Mouse (Mus musculus) ES-E14 (cell line): ENCODE data around the gene Fmnl3. TPM values are rescaled to one million over a fixed set of nuclear protein-coding genes. Genes with fewer than 3 reads are reported as not detected.
A peak's percentile ranks its signal among the peaks of the same experiment; 100 is the strongest.

Experiments used
- DNase-seq: peaks from one replicate; pipeline ENCODE4 v3.0.0-alpha.2; 2013; ENCODE audit warnings: low read depth, low spot score
- H3K27ac ChIP-seq: 2 replicates; pipeline ENCODE4 v1.5.1; 2012; ENCODE audit warnings: low read depth, mild to moderate bottlenecking, low read length, moderate library complexity, mixed read lengths; ENCODE audit not compliant: poor library complexity, insufficient read depth, severe bottlenecking
- H3K36me3 ChIP-seq: 2 replicates; pipeline ENCODE4 v1.6.1; 2012; ENCODE audit warnings: mild to moderate bottlenecking, low read length, moderate library complexity, mixed read lengths; ENCODE audit not compliant: control insufficient read depth, poor library complexity, insufficient read depth, severe bottlenecking
- H3K4me1 ChIP-seq, 2 experiments: fragments of 150-350 bp in 1 of 2; sonication (generic) in 1 of 2; 2 replicates each; pipeline ENCODE4 v1.6.1; 2012; ENCODE audit warnings: low read length in 2 of 2, mild to moderate bottlenecking in 1 of 2, mixed read lengths in 1 of 2; ENCODE audit not compliant: control insufficient read depth in 2 of 2, insufficient read depth in 2 of 2, poor library complexity in 1 of 2
- H3K4me3 ChIP-seq, 2 experiments: fragments of 150-350 bp in 1 of 2; sonication (generic) in 1 of 2; 2 replicates each; pipeline ENCODE4 v1.5.1; 2012; ENCODE audit warnings: low read length in 2 of 2, low read depth in 1 of 2, mild to moderate bottlenecking in 1 of 2, mixed read lengths in 1 of 2; ENCODE audit not compliant: insufficient read depth in 1 of 2, poor library complexity in 1 of 2, severe bottlenecking in 1 of 2
- H3K9ac ChIP-seq: 2 replicates; pipeline ENCODE4 v1.6.1; 2012; ENCODE audit warnings: low read depth, mild to moderate bottlenecking, low read length, mixed read lengths; ENCODE audit not compliant: poor library complexity, insufficient read depth, severe bottlenecking
- H3K9me3 ChIP-seq: fragments of 150-350 bp; sonication (generic); 2 replicates; pipeline ENCODE4 v1.6.1; 2012; ENCODE audit warnings: low read depth, mild to moderate bottlenecking, low read length; ENCODE audit not compliant: control insufficient read depth, insufficient read depth
- CHD2 ChIP-seq: IDR thresholded peaks from 2 replicates; pipeline ENCODE4 v1.6.1; 2014; ENCODE audit warnings: mild to moderate bottlenecking, low read depth, low read length, inconsistent platforms
- HCFC1 ChIP-seq: IDR thresholded peaks from 2 replicates; pipeline ENCODE4 v1.6.1; 2012; ENCODE audit warnings: low read length, inconsistent platforms, borderline replicate concordance; ENCODE audit not compliant: insufficient read depth
- MAFK ChIP-seq: IDR thresholded peaks from 2 replicates; pipeline ENCODE4 v1.6.1; 2014; ENCODE audit warnings: mild to moderate bottlenecking, low read depth, low read length, inconsistent platforms; ENCODE audit not compliant: insufficient read depth
- ZC3H11A ChIP-seq: IDR thresholded peaks from 2 replicates; pipeline ENCODE4 v1.6.1; 2012; ENCODE audit warnings: low read depth, mild to moderate bottlenecking, inconsistent platforms, low read length, borderline replicate concordance
- ZNF384 ChIP-seq: IDR thresholded peaks from 2 replicates; pipeline ENCODE4 v1.6.1; 2012; ENCODE audit warnings: low read depth, low read length, inconsistent platforms
- in situ Hi-C, 2 experiments: fragments of 600-800 bp; cut with MboI; formaldehyde crosslinking; loops; one replicate each; pipeline ENCODE4 v1.15.1; 2025; ENCODE audit warnings: low sequenced_read_pairs in 2 of 2, inconsistent platforms in 1 of 2; ENCODE audit not compliant: unreplicated experiment in 2 of 2
- total RNA-seq: library from RNA; depleted of rRNA; stranded (reverse); fragments of 300-350 nt; gene quantifications from 2 replicates; pipeline ENCODE4 v1.2.3, GENCODE M21; 2012

Fmnl3 gene
- total RNA-seq, 1 experiment, result 16.8 TPM

- H3K9me3 ChIP-seq, result no peaks in the 10 kb centered on the region
- peaks cover 0 to 3% of the 10 kb centered on the region in 2 experiments; a peak in 2 of 4 replicates for H3K4me1 ChIP-seq
- peak within 1 kb of the TSS; percentile 85 for H3K9ac ChIP-seq
- peak within 1 kb of the TSS; percentile 97 to 98 for H3K4me3 ChIP-seq
- peak within 1 kb of the TSS; percentile 96 for H3K27ac ChIP-seq
- H3K36me3 ChIP-seq, result no peaks in the 10 kb centered on the region
- peak; percentile 42; the same call in 1 of the 2 replicates for TF ChIP-seq CHD2
- TF ChIP-seq MAFK, result no peak
- TF ChIP-seq ZC3H11A, result no peak
- TF ChIP-seq ZNF384, result no peak
- TF ChIP-seq HCFC1, result peak; percentile 60; the same call in 1 of the 2 replicates
- peak; percentile 63 for DNase-seq
- in situ Hi-C loops, result no loop called here
These were observed 75.4 kb downstream of the Fmnl3 start, which contains the start of gene Prpf40b for GRCm38 (mm10) chr15:99294813-99295374. Gene Prpf40b (plus strand): TSS chr15:99295087.

DNA sequence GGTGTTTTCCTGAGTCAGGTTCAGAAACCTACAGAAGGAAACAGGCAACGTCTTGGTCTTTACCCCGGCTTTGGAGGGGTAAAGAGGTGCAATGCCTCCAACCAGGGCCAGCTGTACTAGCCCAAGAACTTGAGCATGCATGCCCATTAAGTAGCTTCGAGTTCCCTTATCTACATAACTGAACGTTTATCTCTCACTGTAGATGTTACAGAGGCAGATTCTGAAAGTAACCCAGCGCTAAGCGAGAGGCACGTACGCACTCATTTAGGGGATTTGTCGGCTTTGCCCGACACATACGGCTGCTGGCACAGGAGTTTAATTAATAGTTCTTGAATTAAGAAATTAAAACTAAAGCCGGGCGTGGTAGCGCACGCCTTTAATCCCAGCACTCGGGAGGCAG, 76.0 kb downstream of the Fmnl3 start:
- H3K4me3 ChIP-seq, result peak overlapping the region; percentile 97 to 98
- H3K36me3 ChIP-seq, result no peaks in the 10 kb centered on the region
- TF ChIP-seq ZNF384, result no peak
- no peak for TF ChIP-seq HCFC1
- no peak for TF ChIP-seq CHD2
- TF ChIP-seq MAFK, result no peak
- TF ChIP-seq ZC3H11A, result no peak
- no peak for DNase-seq
- in situ Hi-C loops, result no loop called here
- no peaks in the 10 kb centered on the region for H3K9me3 ChIP-seq
- H3K9ac ChIP-seq, result peak overlapping the region; percentile 85
- H3K27ac ChIP-seq, result no peak overlapping the region; the same call in 1 of the 2 replicates
- H3K4me1 ChIP-seq, result peaks cover 0 to 3% of the 10 kb centered on the region in 2 experiments; a peak in 2 of 4 replicates

DNA sequence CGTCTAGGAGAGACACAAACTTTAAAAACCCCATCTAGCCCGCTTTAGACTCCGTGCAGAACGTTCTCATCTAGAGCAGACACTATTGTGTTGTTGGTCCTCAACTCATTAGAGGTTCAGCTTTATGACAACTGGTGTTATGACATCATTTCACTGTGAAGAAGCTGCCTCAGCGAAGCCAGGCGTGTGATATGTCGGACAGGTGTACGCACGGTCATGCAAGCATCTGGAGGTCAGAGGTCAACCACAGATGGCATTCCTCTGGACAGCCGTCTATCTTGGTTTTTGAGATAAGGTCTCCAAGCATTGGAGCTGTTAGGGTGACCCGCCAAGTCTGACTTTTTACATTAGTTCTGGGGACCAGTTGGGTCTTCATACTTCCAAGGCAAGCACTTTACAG, 79.7 kb downstream of the Fmnl3 start:
- Histone ChIP-seq H3K9ac (no peak overlapping the region), H3K4me1 (peaks cover 0 to 3% of the 10 kb centered on the region in 2 experiments; a peak in 2 of 4 replicates), H3K36me3 (no peaks in the 10 kb centered on the region), H3K9me3 (no peaks in the 10 kb centered on the region), H3K4me3 (no peak overlapping the region), H3K27ac (no peak overlapping the region)
- no peak for TF ChIP-seq ZNF384
- TF ChIP-seq MAFK, result no peak
- TF ChIP-seq HCFC1, result no peak
- TF ChIP-seq CHD2, result no peak
- no peak for TF ChIP-seq ZC3H11A
- no peak for DNase-seq
- in situ Hi-C loops, result no loop called here

DNA sequence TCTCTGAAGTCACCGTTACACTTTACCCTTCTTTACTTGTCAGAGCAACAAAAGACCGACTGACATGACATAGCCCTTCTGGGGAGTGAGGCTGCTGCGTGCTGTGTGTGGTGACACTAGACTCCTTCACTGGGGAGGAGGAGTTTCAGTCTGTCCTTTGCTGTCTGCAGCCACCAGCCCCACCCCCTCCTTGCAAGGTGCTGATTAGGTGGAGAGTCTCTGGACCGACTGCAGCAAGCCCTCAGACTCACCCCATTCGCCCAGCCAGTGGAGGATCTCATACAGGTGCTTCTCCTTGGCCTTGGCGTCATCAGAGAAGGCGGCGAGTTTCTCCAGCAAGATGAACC, 85.1 kb downstream of the Fmnl3 start:
- Histone ChIP-seq H3K27ac (no peak overlapping the region), H3K9me3 (no peaks in the 10 kb centered on the region), H3K36me3 (no peaks in the 10 kb centered on the region), H3K9ac (no peak overlapping the region), H3K4me3 (no peak overlapping the region), H3K4me1 (peaks cover 2 to 12% of the 10 kb centered on the region in 2 experiments; a peak in 2 of 4 replicates)
- TF ChIP-seq CHD2, result no peak
- no peak for TF ChIP-seq ZC3H11A
- TF ChIP-seq ZNF384, result no peak
- TF ChIP-seq MAFK, result no peak
- TF ChIP-seq HCFC1, result no peak
- no peak for DNase-seq
- in situ Hi-C loops, result no loop called here
